In genomic region chr6:30304399-30304917, GRCm38 (mm10) we compare ENCODE assay signal across 8 mouse cellular contexts. TPM values are rescaled to one million over a fixed set of nuclear protein-coding genes. Genes with fewer than 3 reads are reported as not detected.
DNase-seq lines count a peak whose midpoint lies in the region; ATAC-seq and TF ChIP-seq lines count a peak whose summit lies in the region.

Gene Ube2h (minus strand): TSS chr6:30304539.

- no peaks in the 10 kb centered on the region for H3K36me3 ChIP-seq in ES-E14 (ENCODE audit: control insufficient read depth, insufficient read depth, low read length, poor library complexity, severe bottlenecking)
- no peaks in the 10 kb centered on the region for H3K36me3 ChIP-seq in forebrain, embryonic 16.5 days (ENCODE audit: control insufficient read depth, insufficient read depth)
- H3K36me3 ChIP-seq in lung, embryonic 14.5 days (ENCODE audit: insufficient read depth) = 0 out of 2 replicates have a peak, but pooled peaks cover 1% of the 10 kb centered on the region
- no peaks in the 10 kb centered on the region for H3K36me3 ChIP-seq in thymus, adult 2 months (ENCODE audit: control insufficient read depth, insufficient read depth, low read length)

- H3K4me2 ChIP-seq in forebrain, embryonic 16.5 days (ENCODE audit: low read length) = peak within 1 kb of the TSS; percentile 90
- peak within 1 kb of the TSS; percentile 79 for H3K4me2 ChIP-seq in lung, embryonic 14.5 days

- H3K27me3 ChIP-seq in forebrain, embryonic 16.5 days (replicated peaks; ENCODE audit: control insufficient read depth, insufficient read depth, low read length) = no peaks in the 10 kb centered on the region
- H3K27me3 ChIP-seq in lung, embryonic 14.5 days (ENCODE audit: insufficient read depth, low read length) = no peaks in the 10 kb centered on the region
- no peaks in the 10 kb centered on the region for H3K27me3 ChIP-seq in thymus, adult 2 months (ENCODE audit: control insufficient read depth, insufficient read depth, low read length)

- H3K9me3 ChIP-seq in ES-E14 (ENCODE audit: control insufficient read depth, insufficient read depth, low read depth, low read length) = no peaks in the 10 kb centered on the region
- H3K9me3 ChIP-seq in forebrain, embryonic 16.5 days (ENCODE audit: control insufficient read depth, low read length) = no peaks in the 10 kb centered on the region
- H3K9me3 ChIP-seq in lung, embryonic 14.5 days (ENCODE audit: low read depth, low read length) = no peaks in the 10 kb centered on the region

- peak; percentile 95 for ATAC-seq in forebrain, embryonic 16.5 days
- peak; percentile 91 for ATAC-seq in lung, embryonic 14.5 days (ENCODE audit: insufficient read depth)

- H3K27ac ChIP-seq in ES-E14 (ENCODE audit: insufficient read depth, low read depth, low read length, poor library complexity, severe bottlenecking) = peak within 1 kb of the TSS; percentile 26; the same call in 1 of the 2 replicates
- peak within 1 kb of the TSS; percentile 90 for H3K27ac ChIP-seq in forebrain, embryonic 16.5 days (ENCODE audit: low read length)
- H3K27ac ChIP-seq in layer of hippocampus, adult 2 months = peak within 1 kb of the TSS; percentile 94
- H3K27ac ChIP-seq in lung, embryonic 14.5 days (ENCODE audit: low read depth) = peak within 1 kb of the TSS; percentile 92
- peak within 1 kb of the TSS; percentile 94 for H3K27ac ChIP-seq in olfactory bulb, adult 2 months (ENCODE audit: insufficient read depth, low read depth, low read length)
- peak within 1 kb of the TSS; percentile 66 for H3K27ac ChIP-seq in thymus, adult 2 months (ENCODE audit: control insufficient read depth, insufficient read depth, low read length)

- peak within 1 kb of the TSS; percentile 76 to 84 for H3K4me3 ChIP-seq in ES-E14 (ENCODE audit: insufficient read depth in 1 of 2, low read depth in 1 of 2, low read length in 2 of 2, poor library complexity in 1 of 2, severe bottlenecking in 1 of 2)
- H3K4me3 ChIP-seq in forebrain, embryonic 16.5 days (replicated peaks; ENCODE audit: low read length) = peak within 1 kb of the TSS; percentile 81
- H3K4me3 ChIP-seq in layer of hippocampus, adult 2 months = peak within 1 kb of the TSS; percentile 76
- peak within 1 kb of the TSS; percentile 62 for H3K4me3 ChIP-seq in lung, embryonic 14.5 days (ENCODE audit: low read depth, low read length)
- peak within 1 kb of the TSS; percentile 73 for H3K4me3 ChIP-seq in olfactory bulb, adult 2 months (ENCODE audit: insufficient read depth, low read depth, low read length)
- peak within 1 kb of the TSS; percentile 69 for H3K4me3 ChIP-seq in thymus, adult 2 months (ENCODE audit: control insufficient read depth, insufficient read depth, low read length)

- in situ Hi-C loops in ES-E14 (cut with MboI; ENCODE audit: low sequenced_read_pairs in 2 of 2, unreplicated experiment in 2 of 2) = no loop called here

- peak within 1 kb of the TSS; percentile 88 for H3K9ac ChIP-seq in ES-E14 (ENCODE audit: insufficient read depth, low read depth, low read length, poor library complexity, severe bottlenecking)
- H3K9ac ChIP-seq in forebrain, embryonic 16.5 days (replicated peaks; ENCODE audit: low read depth, low read length) = peak within 1 kb of the TSS; percentile 92
- H3K9ac ChIP-seq in lung, embryonic 14.5 days = peak within 1 kb of the TSS; percentile 75

- WGBS in forebrain, embryonic 16.5 days = under 1% methylated on average over 31 of the region's 33 CpGs
- WGBS in lung, embryonic 14.5 days = 1% methylated on average over 33 of the region's 33 CpGs
- under 1% methylated on average over 33 of the region's 33 CpGs for WGBS in olfactory bulb, adult 2 months
- WGBS in thymus, adult 2 months = 3% methylated on average over 33 of the region's 33 CpGs

- TF ChIP-seq POLR2A in olfactory bulb, adult 2 months (IDR thresholded peaks at IDR 0.05; ENCODE audit: insufficient read depth, low read depth, low read length) = peak; percentile 94
- peak; percentile 97 for TF ChIP-seq POLR2A in thymus, adult 2 months (IDR thresholded peaks at IDR 0.05; ENCODE audit: control insufficient read depth, extremely low read depth, insufficient read depth, low read length, poor library complexity)

- intact Hi-C loops in heart, postnatal 36 days (cut with DNase I) = no loop called here

- peaks cover 8 to 9% of the 10 kb centered on the region in 2 experiments; a peak in 3 of 4 replicates for H3K4me1 ChIP-seq in ES-E14 (ENCODE audit: control insufficient read depth in 2 of 2, insufficient read depth in 2 of 2, low read length in 2 of 2, poor library complexity in 1 of 2)
- peaks cover 29% of the 10 kb centered on the region for H3K4me1 ChIP-seq in forebrain, embryonic 16.5 days (replicated peaks; ENCODE audit: control insufficient read depth, insufficient read depth, low read length)
- H3K4me1 ChIP-seq in lung, embryonic 14.5 days (ENCODE audit: insufficient read depth) = peaks cover 37% of the 10 kb centered on the region
- H3K4me1 ChIP-seq in olfactory bulb, adult 2 months (ENCODE audit: control insufficient read depth, insufficient read depth, low read length) = 0 out of 2 replicates have a peak, but pooled peaks cover 2% of the 10 kb centered on the region
- H3K4me1 ChIP-seq in thymus, adult 2 months (replicated peaks; ENCODE audit: control insufficient read depth, insufficient read depth, low read length) = peaks cover 9% of the 10 kb centered on the region

- DNase-seq in ES-E14 (ENCODE audit: low read depth, low spot score) = peak; percentile 98
- DNase-seq in cerebellum, adult 11-12 months = peak; percentile 99
- DNase-seq in heart, postnatal 36 days = peak; percentile 100
- peak; percentile 99 to 100 for DNase-seq in layer of hippocampus, adult 2 months (ENCODE audit: low spot score in 2 of 2)
- DNase-seq in lung, embryonic 14.5 days = peak; percentile 98
- peak; percentile 100 for DNase-seq in thymus, adult 2 months

- TF ChIP-seq CTCF in layer of hippocampus, adult 2 months (conservative IDR thresholded peaks at IDR 0.05) = no peak
- no peak for TF ChIP-seq CTCF in lung, embryonic 14.5 days (IDR thresholded peaks at IDR 0.05; ENCODE audit: low read depth)
- no peak for TF ChIP-seq CTCF in olfactory bulb, adult 2 months (IDR thresholded peaks at IDR 0.05; ENCODE audit: insufficient read depth, low read depth, low read length)
- TF ChIP-seq CTCF in thymus, adult 2 months (IDR thresholded peaks at IDR 0.05; ENCODE audit: borderline replicate concordance, control insufficient read depth, extremely low read depth, insufficient read depth, low read length, poor library complexity) = 0 out of 2 replicates have a peak, but pooled peaks have one; percentile 23

TF ChIP-seq in ES-E14, 5 proteins besides CTCF, POLR2A, EP300 and RAD21:
- TF ChIP-seq ZC3H11A (IDR thresholded peaks at IDR 0.05; ENCODE audit: borderline replicate concordance, low read depth, low read length) (no peak), ZNF384 (IDR thresholded peaks at IDR 0.05; ENCODE audit: low read depth, low read length) (no peak), HCFC1 (IDR thresholded peaks at IDR 0.05; ENCODE audit: borderline replicate concordance, insufficient read depth, low read length) (peak; percentile 96), MAFK (IDR thresholded peaks at IDR 0.05; ENCODE audit: insufficient read depth, low read depth, low read length) (no peak), CHD2 (IDR thresholded peaks at IDR 0.05; ENCODE audit: low read depth, low read length) (0 out of 2 replicates have a peak, but pooled peaks have one; percentile 62)

RNA-seq across cellular contexts. Expression of gene Ube2h, which starts in this region (rescaled TPM):
- total RNA-seq in ES-E14 (2012; rRNA removed) = 9.9 and 16.6 TPM in 2 replicates
- polyA plus RNA-seq in forebrain, embryonic 16.5 days (2015; fragmentation: Nextera tagmentation; extraction: Ambion mirVana) = 65.9 and 69.4 TPM in 2 replicates
- total RNA-seq in heart, postnatal 36 days (2021) = 10 to 100 TPM; 70.9 to 74.9 TPM
- total RNA-seq in layer of hippocampus, adult 2 months (2021) = 10 to 100 TPM; 87.9 to 88.1 TPM
- polyA plus RNA-seq in lung, embryonic 14.5 days (2014; fragmentation: Nextera tagmentation; extraction: Ambion mirVana) = 42.3 and 45.8 TPM in 2 replicates
- polyA plus RNA-seq in olfactory bulb, adult 2 months (2012; ENCODE audit: insufficient read depth, insufficient read length, low replicate concordance, missing spikeins) = 98.4 TPM in 1 of 2 replicates, not detected in the other
- polyA plus RNA-seq in thymus, adult 2 months (2012; rRNA removed) = 69.9 and 160 TPM in 2 replicates

Comparison
In these comparisons a context has a peak if more than half of its experiments do, and no peak if none do; other contexts are left out.
1. Peak in every context shown above with its lines: DNase-seq, ATAC-seq, H3K4me3 ChIP-seq and H3K27ac ChIP-seq.
2. H3K27ac ChIP-seq: peak in every context shown above with its lines; median percentile 94 in layer of hippocampus, adult 2 months; 94 in olfactory bulb, adult 2 months; 92 in lung, embryonic 14.5 days; 90 in forebrain, embryonic 16.5 days; 66 in thymus, adult 2 months; 26 in ES-E14.